Mouse (Mus musculus): ENCODE measurements around the gene Ica1. TPM values are rescaled to one million over a fixed set of nuclear protein-coding genes. Genes with fewer than 3 reads are reported as not detected.

The Ica1 gene
- 5.5 and 5.6 TPM in 2 replicates for polyA plus RNA-seq (2015; fragmentation: Nextera tagmentation; extraction: Ambion mirVana)

DNA sequence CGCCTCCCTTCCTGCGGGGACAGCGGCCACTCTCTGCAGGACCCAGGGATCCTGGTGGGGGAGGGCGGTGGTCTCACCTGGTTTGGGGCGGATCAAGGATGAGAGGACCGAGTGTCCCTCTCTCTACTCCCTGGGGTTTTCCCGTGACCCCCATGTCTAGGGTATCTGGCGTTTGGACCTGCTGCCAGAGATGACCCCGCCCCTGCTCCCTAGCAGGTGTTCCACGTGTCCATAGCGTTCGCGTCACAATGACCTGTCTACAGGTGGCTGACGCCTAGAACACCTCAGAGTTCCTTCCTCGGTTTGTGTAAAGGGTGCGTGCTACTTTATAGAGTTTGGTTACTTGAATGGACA lies at the start of gene Ica1:
Gene Ica1, minus strand, starts transcription at position 193 of the 354 bp plus-strand sequence.
- H3K9me3 ChIP-seq (replicated peaks; ENCODE audit: control insufficient read depth, low read length): no peaks in the 10 kb centered on the region
- peaks cover 26% of the 10 kb centered on the region for H3K27me3 ChIP-seq (ENCODE audit: control insufficient read depth, insufficient read depth, low read depth, low read length)
- ATAC-seq (ENCODE audit: low read depth): peak; percentile 35; the same call in 1 of the 2 replicates
- no peak within 1 kb of the TSS for H3K27ac ChIP-seq (ENCODE audit: low read length)
- peak within 1 kb of the TSS; percentile 63 for H3K4me3 ChIP-seq (ENCODE audit: low read depth, low read length)
- H3K36me3 ChIP-seq (ENCODE audit: control insufficient read depth, insufficient read depth): no peaks in the 10 kb centered on the region
- peak within 1 kb of the TSS; percentile 69 for H3K4me2 ChIP-seq (ENCODE audit: low read depth, low read length)
- H3K4me1 ChIP-seq (ENCODE audit: control insufficient read depth, low read depth, low read length): no peaks in the 10 kb centered on the region
- WGBS (ENCODE audit: insufficient replicate concordance): 2% methylated on average over 16 of the region's 16 CpGs
- H3K9ac ChIP-seq (ENCODE audit: low read depth, low read length): peak within 1 kb of the TSS; percentile 41

DNA sequence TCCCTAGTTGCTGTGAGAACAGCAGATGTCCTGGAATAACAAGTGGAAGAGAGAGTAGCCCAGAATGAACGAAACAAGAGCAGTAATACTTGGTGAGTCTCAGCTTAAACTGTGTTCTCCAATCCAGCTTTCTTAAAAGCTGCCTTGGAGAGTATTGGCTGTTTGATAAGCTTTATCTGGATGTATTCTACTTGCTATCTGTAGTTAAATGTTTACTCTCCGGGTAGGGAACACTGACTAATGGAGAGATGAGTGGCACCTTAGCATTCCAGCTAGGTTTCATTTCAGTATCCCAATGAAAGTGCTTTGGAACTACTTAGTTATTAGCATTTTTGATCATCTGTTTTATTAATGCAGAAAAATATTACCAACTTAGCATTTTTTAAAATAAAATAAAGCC lies 41.6 kb upstream of the Ica1 start:
- Histone ChIP-seq H3K4me2 (ENCODE audit: low read depth, low read length) (no peak overlapping the region), H3K27ac (ENCODE audit: low read length) (no peak overlapping the region), H3K36me3 (ENCODE audit: control insufficient read depth, insufficient read depth) (no peaks in the 10 kb centered on the region), H3K4me3 (ENCODE audit: low read depth, low read length) (no peak overlapping the region), H3K4me1 (ENCODE audit: control insufficient read depth, low read depth, low read length) (no peaks in the 10 kb centered on the region), H3K9ac (ENCODE audit: low read depth, low read length) (no peak overlapping the region), H3K27me3 (ENCODE audit: control insufficient read depth, insufficient read depth, low read depth, low read length) (no peaks in the 10 kb centered on the region), H3K9me3 (replicated peaks; ENCODE audit: control insufficient read depth, low read length) (no peaks in the 10 kb centered on the region)
- 40% methylated on average over 2 of the region's 2 CpGs for WGBS (ENCODE audit: insufficient replicate concordance)
- no peak for ATAC-seq (ENCODE audit: low read depth)

DNA sequence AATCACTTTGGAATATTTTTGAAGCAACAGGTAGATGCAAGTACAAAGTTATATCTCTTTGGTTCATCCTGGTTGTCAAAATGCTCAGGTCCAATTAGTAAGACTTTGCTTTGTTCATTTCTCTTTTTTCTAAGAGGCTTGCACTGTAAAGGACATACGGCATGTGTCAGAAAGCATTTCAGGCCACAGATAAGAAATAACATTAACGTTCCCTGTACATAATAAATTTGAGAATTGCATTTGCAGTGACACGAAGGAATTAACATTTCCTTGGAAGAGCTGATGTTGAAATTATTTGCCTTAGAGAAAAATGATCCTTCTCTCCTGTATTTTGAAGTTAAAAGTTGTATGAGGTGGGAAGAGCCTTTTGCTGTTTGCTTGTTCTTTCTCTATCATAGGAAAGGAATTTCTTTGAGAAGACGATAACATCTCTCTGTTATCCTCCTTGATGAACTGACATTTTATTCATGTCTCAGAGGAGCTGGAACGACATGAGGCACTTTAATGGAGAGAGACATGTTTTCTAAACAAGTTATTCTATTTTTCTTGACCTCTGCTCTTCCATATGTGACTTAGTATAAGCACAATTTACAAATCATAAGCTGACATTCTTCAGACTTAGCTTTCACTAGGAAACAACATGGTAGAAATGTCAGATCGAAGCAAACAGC lies 36.2 kb upstream of the Ica1 start:
- no peak for ATAC-seq (ENCODE audit: low read depth)
- Histone ChIP-seq H3K4me2 (ENCODE audit: low read depth, low read length) (no peak overlapping the region), H3K9ac (ENCODE audit: low read depth, low read length) (no peak overlapping the region), H3K4me3 (ENCODE audit: low read depth, low read length) (no peak overlapping the region), H3K27me3 (ENCODE audit: control insufficient read depth, insufficient read depth, low read depth, low read length) (no peaks in the 10 kb centered on the region), H3K4me1 (ENCODE audit: control insufficient read depth, low read depth, low read length) (no peaks in the 10 kb centered on the region), H3K27ac (ENCODE audit: low read length) (no peak overlapping the region), H3K36me3 (ENCODE audit: control insufficient read depth, insufficient read depth) (no peaks in the 10 kb centered on the region), H3K9me3 (replicated peaks; ENCODE audit: control insufficient read depth, low read length) (no peaks in the 10 kb centered on the region)
- 53% methylated on average over 6 of the region's 6 CpGs for WGBS (ENCODE audit: insufficient replicate concordance)

- H3K9ac ChIP-seq (ENCODE audit: low read depth, low read length): no peak overlapping the region
- ATAC-seq (ENCODE audit: low read depth): no peak
- no peaks in the 10 kb centered on the region for H3K9me3 ChIP-seq (replicated peaks; ENCODE audit: control insufficient read depth, low read length)
- H3K27me3 ChIP-seq (ENCODE audit: control insufficient read depth, insufficient read depth, low read depth, low read length): no peaks in the 10 kb centered on the region
- no peak overlapping the region for H3K27ac ChIP-seq (ENCODE audit: low read length)
- H3K36me3 ChIP-seq (ENCODE audit: control insufficient read depth, insufficient read depth): no peaks in the 10 kb centered on the region
- no peak overlapping the region for H3K4me2 ChIP-seq (ENCODE audit: low read depth, low read length)
- 59% methylated on average over 3 of the region's 3 CpGs for WGBS (ENCODE audit: insufficient replicate concordance)
- H3K4me1 ChIP-seq (ENCODE audit: control insufficient read depth, low read depth, low read length): no peaks in the 10 kb centered on the region
- H3K4me3 ChIP-seq (ENCODE audit: low read depth, low read length): no peak overlapping the region
Measured at GRCm38 (mm10) chr6:8802561-8803150, 24.4 kb upstream of the Ica1 start.

DNA sequence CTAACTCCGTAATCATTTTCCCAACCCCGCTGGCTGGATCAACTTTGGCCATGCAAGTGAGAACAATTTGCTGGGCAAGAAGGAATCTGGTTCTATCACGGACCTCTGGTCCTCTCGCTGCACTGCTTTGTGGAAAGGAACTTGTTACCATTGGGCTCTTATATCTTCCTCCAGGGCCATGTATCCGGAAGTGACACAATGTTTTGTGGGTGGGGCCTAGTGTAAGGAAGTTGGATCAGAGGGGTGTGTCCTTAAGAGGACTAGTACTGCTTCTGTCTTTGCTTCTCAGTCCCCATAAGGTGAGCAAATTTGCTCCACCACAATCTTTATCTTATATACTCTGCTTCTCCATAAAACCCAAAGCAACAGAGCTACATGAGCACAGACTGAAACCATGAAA lies 14.1 kb upstream of the Ica1 start:
- Histone ChIP-seq H3K27me3 (ENCODE audit: control insufficient read depth, insufficient read depth, low read depth, low read length) (no peaks in the 10 kb centered on the region), H3K27ac (ENCODE audit: low read length) (no peak overlapping the region), H3K9me3 (replicated peaks; ENCODE audit: control insufficient read depth, low read length) (no peaks in the 10 kb centered on the region), H3K9ac (ENCODE audit: low read depth, low read length) (no peak overlapping the region), H3K4me2 (ENCODE audit: low read depth, low read length) (no peak overlapping the region), H3K4me3 (ENCODE audit: low read depth, low read length) (no peak overlapping the region), H3K36me3 (ENCODE audit: control insufficient read depth, insufficient read depth) (no peaks in the 10 kb centered on the region), H3K4me1 (ENCODE audit: control insufficient read depth, low read depth, low read length) (no peaks in the 10 kb centered on the region)
- no peak for ATAC-seq (ENCODE audit: low read depth)
- WGBS (ENCODE audit: insufficient replicate concordance): 64% methylated on average over 5 of the region's 5 CpGs

- WGBS (ENCODE audit: insufficient replicate concordance): 63% methylated on average over 3 of the region's 3 CpGs
- no peaks in the 10 kb centered on the region for H3K9me3 ChIP-seq (replicated peaks; ENCODE audit: control insufficient read depth, low read length)
- H3K4me2 ChIP-seq (ENCODE audit: low read depth, low read length): no peak overlapping the region
- no peaks in the 10 kb centered on the region for H3K36me3 ChIP-seq (ENCODE audit: control insufficient read depth, insufficient read depth)
- H3K27ac ChIP-seq (ENCODE audit: low read length): no peak overlapping the region
- no peak overlapping the region for H3K4me3 ChIP-seq (ENCODE audit: low read depth, low read length)
- no peaks in the 10 kb centered on the region for H3K4me1 ChIP-seq (ENCODE audit: control insufficient read depth, low read depth, low read length)
- H3K27me3 ChIP-seq (ENCODE audit: control insufficient read depth, insufficient read depth, low read depth, low read length): no peaks in the 10 kb centered on the region
- no peak overlapping the region for H3K9ac ChIP-seq (ENCODE audit: low read depth, low read length)
- ATAC-seq (ENCODE audit: low read depth): no peak
Measured at GRCm38 (mm10) chr6:8791781-8792180, 13.5 kb upstream of the Ica1 start.

DNA sequence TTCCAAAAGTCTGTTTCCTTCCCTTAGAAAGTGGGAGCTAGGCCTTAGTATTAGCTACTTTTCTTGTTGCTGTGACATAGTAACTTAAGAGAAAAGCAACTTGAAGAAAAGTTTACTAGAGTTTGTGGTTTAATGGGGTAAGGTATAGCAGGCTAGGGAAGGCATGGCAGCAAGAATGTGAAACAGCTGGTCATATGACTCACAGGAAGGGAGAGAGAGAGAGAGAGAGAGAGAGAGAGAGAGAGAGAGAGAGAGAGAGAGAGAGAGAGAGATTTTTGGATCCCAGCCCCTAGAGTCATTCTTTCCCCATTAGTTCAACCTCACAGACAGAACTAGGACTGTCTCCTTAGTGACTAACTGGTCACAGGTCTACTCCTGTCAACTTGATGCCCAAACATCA lies 2.3 kb upstream of the Ica1 start:
- no peaks in the 10 kb centered on the region for H3K4me1 ChIP-seq (ENCODE audit: control insufficient read depth, low read depth, low read length)
- no peak overlapping the region for H3K27ac ChIP-seq (ENCODE audit: low read length)
- H3K4me3 ChIP-seq (ENCODE audit: low read depth, low read length): no peak overlapping the region
- no peak for ATAC-seq (ENCODE audit: low read depth)
- H3K9me3 ChIP-seq (replicated peaks; ENCODE audit: control insufficient read depth, low read length): no peaks in the 10 kb centered on the region
- no peaks in the 10 kb centered on the region for H3K36me3 ChIP-seq (ENCODE audit: control insufficient read depth, insufficient read depth)
- peaks cover 26% of the 10 kb centered on the region for H3K27me3 ChIP-seq (ENCODE audit: control insufficient read depth, insufficient read depth, low read depth, low read length)
- no peak overlapping the region for H3K9ac ChIP-seq (ENCODE audit: low read depth, low read length)
- no peak overlapping the region for H3K4me2 ChIP-seq (ENCODE audit: low read depth, low read length)

GRCm38 (mm10) chr6:8777411-8778295 lies 635 bp downstream of the Ica1 start:
- Histone ChIP-seq H3K4me1 (ENCODE audit: control insufficient read depth, low read depth, low read length) (no peaks in the 10 kb centered on the region), H3K27ac (ENCODE audit: low read length) (no peak overlapping the region), H3K27me3 (ENCODE audit: control insufficient read depth, insufficient read depth, low read depth, low read length) (peaks cover 26% of the 10 kb centered on the region), H3K9ac (ENCODE audit: low read depth, low read length) (peak overlapping the region; percentile 41), H3K4me2 (ENCODE audit: low read depth, low read length) (peak overlapping the region; percentile 69), H3K9me3 (replicated peaks; ENCODE audit: control insufficient read depth, low read length) (no peaks in the 10 kb centered on the region), H3K36me3 (ENCODE audit: control insufficient read depth, insufficient read depth) (no peaks in the 10 kb centered on the region), H3K4me3 (ENCODE audit: low read depth, low read length) (peak overlapping the region; percentile 63)
- 1% methylated on average over 69 of the region's 69 CpGs for WGBS (ENCODE audit: insufficient replicate concordance)
- ATAC-seq (ENCODE audit: low read depth): peak; percentile 76

DNA sequence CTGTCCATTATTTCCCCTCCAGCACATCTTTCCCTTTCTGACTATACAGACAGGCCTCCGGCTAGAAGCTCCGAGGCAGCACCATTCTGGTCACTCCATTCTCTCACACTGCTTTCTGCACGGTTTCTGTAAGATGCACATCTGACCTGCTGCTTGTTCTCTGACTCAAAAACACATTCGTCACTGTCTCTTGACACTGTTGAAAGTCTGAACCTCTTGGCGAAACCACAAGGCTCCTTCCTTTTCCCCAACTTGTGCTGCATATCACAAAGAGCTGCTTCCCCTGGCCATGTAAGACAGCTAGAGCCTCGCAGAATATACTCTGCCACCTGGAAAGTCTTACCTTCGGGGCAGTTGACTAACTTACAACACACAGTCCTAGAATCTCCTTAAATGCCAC lies 6.7 kb downstream of the Ica1 start:
- H3K4me1 ChIP-seq (ENCODE audit: control insufficient read depth, low read depth, low read length): no peaks in the 10 kb centered on the region
- H3K27ac ChIP-seq (ENCODE audit: low read length): 0 out of 2 replicates have a peak overlapping the region, but pooled peaks have one; percentile 16
- H3K9me3 ChIP-seq (replicated peaks; ENCODE audit: control insufficient read depth, low read length): no peaks in the 10 kb centered on the region
- no peaks in the 10 kb centered on the region; the same call in 1 of the 2 replicates for H3K27me3 ChIP-seq (ENCODE audit: control insufficient read depth, insufficient read depth, low read depth, low read length)
- WGBS (ENCODE audit: insufficient replicate concordance): 16% methylated on average over 7 of the region's 7 CpGs
- no peak overlapping the region for H3K4me3 ChIP-seq (ENCODE audit: low read depth, low read length)
- H3K36me3 ChIP-seq (ENCODE audit: control insufficient read depth, insufficient read depth): no peaks in the 10 kb centered on the region
- ATAC-seq (ENCODE audit: low read depth): no peak
- H3K9ac ChIP-seq (ENCODE audit: low read depth, low read length): no peak overlapping the region
- H3K4me2 ChIP-seq (ENCODE audit: low read depth, low read length): no peak overlapping the region

Data from liver, embryonic 16.5 days (tissue).